Mouse (Mus musculus) CH12.LX (cell line): ENCODE results near the gene Ifi209.
"Not testable (repeated sequence)": the region's sequence is repeated elsewhere in the genome, so short reads cannot be mapped to it uniquely, and the experiment has no call there.

Experiments used
- CTCF ChIP-seq, 2 experiments: IDR thresholded peaks in 1 of 2; conservative IDR thresholded peaks in 1 of 2; 2 replicates each; pipeline ENCODE4 v1.5.1; 2011 to 2012; ENCODE audit warnings: low read depth in 2 of 2, low read length in 2 of 2, improper control_type of control experiment in 1 of 2, inconsistent platforms in 1 of 2, mild to moderate bottlenecking in 1 of 2, moderate library complexity in 1 of 2
- EP300 ChIP-seq: IDR thresholded peaks from 2 replicates; pipeline ENCODE4 v1.6.1; 2011; ENCODE audit warnings: low read length, improper control_type of control experiment
- ETS1 ChIP-seq: conservative IDR thresholded peaks from 2 replicates; pipeline ENCODE4 v1.6.1; 2012; ENCODE audit warnings: low read depth, mild to moderate bottlenecking, inconsistent platforms, low read length, improper control_type of control experiment, moderate library complexity
- MXI1 ChIP-seq: IDR thresholded peaks from 2 replicates; pipeline ENCODE4 v1.6.1; 2011; ENCODE audit warnings: mild to moderate bottlenecking, low read depth, low read length, improper control_type of control experiment
- MYC ChIP-seq: IDR thresholded peaks from 2 replicates; pipeline ENCODE4 v1.6.1; 2011; ENCODE audit warnings: low read depth, mild to moderate bottlenecking, improper control_type of control experiment, low read length
- POLR2A ChIP-seq: IDR thresholded peaks from 2 replicates; pipeline ENCODE4 v1.6.1; 2011; ENCODE audit warnings: low read depth, mild to moderate bottlenecking, improper control_type of control experiment, low read length
- RCOR1 ChIP-seq: conservative IDR thresholded peaks from 2 replicates; pipeline ENCODE4 v1.6.1; 2012; ENCODE audit warnings: low read depth, mild to moderate bottlenecking, inconsistent platforms, low read length, improper control_type of control experiment
- SIN3A ChIP-seq: IDR thresholded peaks from 2 replicates; pipeline ENCODE4 v1.6.1; 2012; ENCODE audit warnings: low read length, improper control_type of control experiment, inconsistent platforms
- TCF12 ChIP-seq: IDR thresholded peaks from 2 replicates; pipeline ENCODE4 v1.6.1; 2014; ENCODE audit warnings: low read depth, mild to moderate bottlenecking, inconsistent platforms, low read length, improper control_type of control experiment
- USF1 ChIP-seq: IDR thresholded peaks from 2 replicates; pipeline ENCODE4 v1.6.1; 2014; ENCODE audit warnings: low read depth, mild to moderate bottlenecking, inconsistent platforms, low read length, improper control_type of control experiment
- ZNF384 ChIP-seq: IDR thresholded peaks from 2 replicates; pipeline ENCODE4 v1.6.1; 2012; ENCODE audit warnings: low read depth, low read length, improper control_type of control experiment, inconsistent platforms

GRCm38 (mm10) chr1:173589698-173590097 lies 41.0 kb upstream of the Ifi209 start:
- TF ChIP-seq USF1; CTCF (conservative IDR thresholded peaks at IDR 0.05 in 1 of 2, IDR thresholded peaks at IDR 0.05 in 1 of 2; ENCODE audit: low read depth in 2 of 2, low read length in 2 of 2); ETS1; POLR2A; RCOR1; SIN3A; TCF12; MYC; EP300; ZNF384; MXI1: not testable (repeated sequence)
